Mouse (Mus musculus): Measurements from ENCODE around the gene Entpd4b.
"Not testable (repeated sequence)": the region's sequence is repeated elsewhere in the genome, so short reads cannot be mapped to it uniquely, and the experiment has no call there.

The Entpd4b gene

DNA sequence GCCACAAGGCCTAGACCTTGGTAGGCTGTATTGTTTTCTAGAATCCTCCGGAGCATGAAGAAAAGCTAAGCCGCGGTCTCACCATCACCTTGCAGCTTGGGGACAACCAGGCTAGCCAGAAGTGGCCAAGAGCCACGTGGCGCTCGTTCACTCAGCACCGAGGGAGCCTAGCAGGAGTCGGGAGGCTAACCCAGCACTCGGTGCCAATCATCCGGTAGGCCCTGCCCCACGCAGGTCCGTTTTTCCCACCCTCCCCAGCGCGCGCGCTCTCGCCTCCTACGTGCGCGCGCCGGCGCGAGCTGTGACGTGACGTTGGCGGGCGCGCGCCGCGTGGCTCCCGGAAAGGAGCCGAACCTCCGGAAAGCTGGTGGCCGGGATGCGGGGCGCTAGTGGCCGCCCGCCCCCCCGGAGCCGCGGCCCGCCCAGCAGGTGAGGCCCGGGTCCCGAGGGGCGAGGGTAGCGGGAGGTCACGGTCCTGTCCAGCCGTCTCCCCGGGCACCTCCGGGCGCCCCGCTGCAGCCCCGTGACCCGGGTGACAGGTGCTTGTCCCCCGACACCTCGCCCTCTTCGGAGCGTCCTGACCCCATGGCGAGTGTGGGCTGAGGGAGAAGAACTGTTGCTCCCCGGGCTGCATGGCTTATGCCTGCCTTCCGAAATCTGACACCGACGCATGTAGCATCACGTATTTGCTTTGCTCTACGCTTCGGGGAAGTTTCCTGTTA, at the start of gene Entpd4b:
Gene Entpd4b, plus strand, starts transcription at position 315 of the 722 bp plus-strand sequence.
- DNase-seq (ENCODE audit: low read depth, low spot score) = not testable (repeated sequence)

DNA sequence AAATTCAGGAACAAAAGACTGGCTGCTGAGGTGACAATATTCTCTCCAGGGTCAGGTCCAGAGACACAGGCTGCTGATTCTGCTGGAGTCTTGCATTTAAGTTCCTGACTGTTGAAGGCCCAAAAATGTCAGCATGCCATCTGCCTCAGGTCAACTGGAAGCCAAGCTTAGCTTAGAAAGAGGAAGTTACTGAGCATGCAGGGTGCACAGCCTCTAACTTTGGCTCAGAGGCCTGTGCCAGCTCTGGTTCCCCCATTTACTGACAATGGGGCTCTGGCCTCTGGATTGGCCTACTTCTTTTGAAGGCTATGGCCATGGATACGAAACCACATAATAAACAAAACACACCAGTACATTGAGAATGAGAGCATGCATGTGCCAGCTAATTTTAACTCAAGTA, 48.2 kb upstream of the Entpd4b start:
- not testable (repeated sequence) for DNase-seq (ENCODE audit: low read depth, low spot score)

DNA sequence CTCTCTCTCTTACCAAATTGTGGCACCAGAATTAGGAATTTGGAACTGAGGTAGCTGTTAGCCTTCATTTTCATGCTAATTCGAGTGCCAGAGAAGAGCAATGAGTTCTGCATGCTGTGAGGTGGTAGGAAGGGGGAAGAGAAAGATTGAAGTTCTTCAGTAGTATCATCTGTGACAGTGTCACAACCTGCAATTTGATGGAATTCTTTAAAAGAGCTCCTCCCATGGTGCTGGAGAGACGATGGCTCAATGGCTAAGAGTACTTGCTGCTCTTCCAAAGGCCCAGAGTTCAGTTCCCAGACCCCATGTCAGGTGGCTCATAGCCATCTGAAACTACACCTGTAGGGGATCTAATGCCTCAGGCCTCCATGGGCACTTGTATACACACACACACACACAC, 42.8 kb upstream of the Entpd4b start, which contains the start of gene Gm27179:
Gene Gm27179, minus strand, starts transcription at position 101 of the 400 bp plus-strand sequence.
- DNase-seq (ENCODE audit: low read depth, low spot score) = not testable (repeated sequence)

DNA sequence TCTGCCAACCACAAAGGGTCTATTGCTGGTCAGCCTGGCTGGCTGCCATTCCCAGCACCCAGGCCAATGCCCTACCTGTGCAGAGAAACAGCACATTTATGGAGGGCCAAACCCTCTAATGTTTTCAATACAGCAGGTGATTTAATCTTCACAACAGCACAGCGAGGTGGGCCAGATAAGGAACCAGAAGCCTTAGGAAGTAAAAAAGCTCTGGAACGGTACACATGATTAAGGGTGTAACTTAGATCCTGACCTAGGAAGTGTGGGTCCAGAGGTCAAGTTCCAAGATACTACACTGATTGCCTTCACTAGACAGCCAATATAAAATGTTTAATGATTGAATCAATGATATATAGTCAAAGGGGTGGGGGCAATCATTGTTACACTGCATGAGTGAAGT, 34.4 kb upstream of the Entpd4b start:
- not testable (repeated sequence) for DNase-seq (ENCODE audit: low read depth, low spot score)

- DNase-seq (ENCODE audit: low read depth, low spot score) = not testable (repeated sequence)
Observed at GRCm38 (mm10) chr14:69523001-69523400, 32.2 kb upstream of the Entpd4b start.

DNA sequence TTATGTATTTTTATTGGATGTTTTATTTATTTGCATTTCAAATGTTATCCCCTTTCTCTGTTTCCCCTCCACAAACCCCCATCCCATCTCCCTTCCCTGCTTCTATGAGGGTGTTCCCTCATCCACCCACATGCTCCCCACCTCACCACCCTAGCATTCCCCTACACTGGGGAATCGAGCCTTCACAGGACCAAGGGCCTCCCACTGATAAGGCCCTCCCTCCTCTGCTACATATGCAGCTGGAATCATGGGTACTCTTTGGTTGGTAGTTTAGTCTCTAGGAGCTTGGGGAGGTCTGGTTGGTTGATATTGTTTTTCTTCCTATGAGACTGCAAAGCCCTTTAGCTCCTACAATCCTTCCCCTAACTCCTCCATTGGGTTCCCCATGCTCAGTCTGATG, 29.0 kb upstream of the Entpd4b start:
- not testable (repeated sequence) for DNase-seq (ENCODE audit: low read depth, low spot score)

- DNase-seq (ENCODE audit: low read depth, low spot score) = not testable (repeated sequence)
Observed at GRCm38 (mm10) chr14:69536539-69536938, 18.7 kb upstream of the Entpd4b start.

GRCm38 (mm10) chr14:69540113-69540512, 15.1 kb upstream of the Entpd4b start:
- not testable (repeated sequence) for DNase-seq (ENCODE audit: low read depth, low spot score)

DNA sequence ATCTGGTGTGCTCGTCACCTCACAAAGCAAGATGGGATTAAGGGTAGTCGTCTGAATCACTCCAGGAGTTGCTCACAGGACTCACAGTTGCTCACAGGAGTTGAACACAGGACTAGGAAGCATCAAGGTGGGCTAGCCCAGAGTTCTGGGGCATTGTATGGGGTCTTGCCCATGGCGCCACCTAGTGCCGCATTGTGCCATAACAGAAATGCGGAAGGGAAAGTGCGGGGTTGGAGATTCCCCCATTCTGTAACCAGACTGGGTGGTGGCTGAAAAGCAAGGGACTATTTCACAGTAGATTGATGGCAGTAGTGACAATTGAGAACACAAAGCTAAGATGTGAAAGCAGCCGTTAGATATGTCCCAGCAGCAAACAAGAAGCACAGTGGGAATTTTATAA, 12.5 kb upstream of the Entpd4b start:
- not testable (repeated sequence) for DNase-seq (ENCODE audit: low read depth, low spot score)

GRCm38 (mm10) chr14:69544033-69544432, 11.2 kb upstream of the Entpd4b start:
- DNase-seq (ENCODE audit: low read depth, low spot score) = not testable (repeated sequence)

DNA sequence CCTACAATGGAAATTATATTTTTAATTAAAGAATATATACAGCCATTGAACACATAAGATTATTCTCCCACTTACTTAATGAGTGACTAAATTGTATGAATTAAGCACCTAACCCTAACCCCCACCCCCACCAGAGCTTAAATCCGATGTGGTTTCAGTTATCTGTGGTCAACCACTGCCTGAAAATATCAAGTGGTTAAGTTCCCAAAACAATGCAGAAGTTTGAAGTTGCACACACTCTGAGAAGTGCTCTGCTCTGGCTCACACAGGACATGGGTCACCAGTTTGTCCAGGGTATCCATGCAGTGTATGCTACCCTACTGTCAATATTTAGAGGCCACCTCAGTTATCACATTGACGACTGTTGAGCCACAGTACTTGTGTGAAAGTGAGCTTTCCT, 10.2 kb upstream of the Entpd4b start:
- not testable (repeated sequence) for DNase-seq (ENCODE audit: low read depth, low spot score)

- DNase-seq (ENCODE audit: low read depth, low spot score) = not testable (repeated sequence)
Observed at GRCm38 (mm10) chr14:69547310-69547709, 7.9 kb upstream of the Entpd4b start.

- not testable (repeated sequence) for DNase-seq (ENCODE audit: low read depth, low spot score)
Observed at GRCm38 (mm10) chr14:69556820-69557219, 1.6 kb downstream of the Entpd4b start.

DNA sequence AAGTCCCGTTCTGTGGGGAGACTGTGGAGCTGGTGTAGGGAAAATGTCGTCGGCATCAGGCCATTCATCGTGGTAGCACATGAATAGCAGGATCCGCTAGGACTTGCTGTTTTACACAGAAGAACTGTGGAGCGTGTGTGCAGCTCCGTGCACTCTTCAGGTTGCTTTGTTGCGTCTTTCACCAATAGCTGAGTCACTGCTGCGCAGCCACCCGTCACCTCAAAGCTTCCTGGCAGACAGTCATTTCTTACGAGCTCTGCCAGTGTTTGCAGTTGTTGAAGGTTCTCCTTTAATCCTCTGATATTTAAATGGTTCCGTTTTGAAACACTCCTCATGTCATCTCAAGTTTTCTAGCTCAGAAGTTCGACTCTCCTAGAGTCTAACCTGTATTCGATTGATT, 2.3 kb downstream of the Entpd4b start:
- DNase-seq (ENCODE audit: low read depth, low spot score) = not testable (repeated sequence)

All from forelimb bud, embryonic 11.5 days (tissue).